Mouse (Mus musculus) layer of hippocampus, adult 9-10 months (tissue): ENCODE data around the gene Zfp37.
A peak's percentile ranks its signal among the peaks of the same experiment; 100 is the strongest.
"Not testable (repeated sequence)": the region's sequence is repeated elsewhere in the genome, so short reads cannot be mapped to it uniquely, and the experiment has no call there.

Experiments used
- DNase-seq: peaks from one replicate; pipeline ENCODE4 v3.0.0; 2022; ENCODE audit warnings: low spot score

Gene Zfp37

DNA sequence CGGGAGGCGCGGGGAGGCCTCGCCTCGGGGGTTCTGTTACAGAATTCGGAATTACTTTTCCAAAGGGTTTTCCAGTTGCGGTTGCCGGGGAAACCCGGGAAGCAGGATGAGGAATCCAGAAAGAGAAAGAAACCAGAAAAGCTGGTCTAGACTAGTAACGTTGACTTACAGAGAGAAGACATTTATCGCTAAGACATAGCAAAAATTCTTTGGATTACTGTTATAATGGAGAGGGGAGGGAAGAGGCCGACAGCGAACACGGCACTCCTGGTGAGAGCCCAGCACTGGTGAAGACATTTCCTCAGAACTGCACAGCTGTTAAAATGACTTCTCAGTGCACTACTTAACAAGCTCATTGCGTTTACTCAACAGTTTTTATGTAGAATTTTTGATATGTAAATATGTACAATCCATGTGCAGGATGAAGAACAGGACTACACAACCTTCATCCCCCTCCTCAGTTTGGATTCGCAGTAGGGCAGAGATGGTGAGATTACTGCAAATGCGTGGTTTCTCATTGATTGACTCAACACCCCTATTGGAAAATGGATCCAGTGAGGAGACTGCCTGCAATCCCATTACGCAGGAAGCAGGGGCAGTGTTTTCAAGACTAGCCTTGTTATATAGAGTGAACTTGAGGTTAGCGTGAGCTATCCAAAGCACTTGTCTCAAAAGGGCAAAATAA, 22.0 kb downstream of the Zfp37 start:
- peak; percentile 32 for DNase-seq

DNA sequence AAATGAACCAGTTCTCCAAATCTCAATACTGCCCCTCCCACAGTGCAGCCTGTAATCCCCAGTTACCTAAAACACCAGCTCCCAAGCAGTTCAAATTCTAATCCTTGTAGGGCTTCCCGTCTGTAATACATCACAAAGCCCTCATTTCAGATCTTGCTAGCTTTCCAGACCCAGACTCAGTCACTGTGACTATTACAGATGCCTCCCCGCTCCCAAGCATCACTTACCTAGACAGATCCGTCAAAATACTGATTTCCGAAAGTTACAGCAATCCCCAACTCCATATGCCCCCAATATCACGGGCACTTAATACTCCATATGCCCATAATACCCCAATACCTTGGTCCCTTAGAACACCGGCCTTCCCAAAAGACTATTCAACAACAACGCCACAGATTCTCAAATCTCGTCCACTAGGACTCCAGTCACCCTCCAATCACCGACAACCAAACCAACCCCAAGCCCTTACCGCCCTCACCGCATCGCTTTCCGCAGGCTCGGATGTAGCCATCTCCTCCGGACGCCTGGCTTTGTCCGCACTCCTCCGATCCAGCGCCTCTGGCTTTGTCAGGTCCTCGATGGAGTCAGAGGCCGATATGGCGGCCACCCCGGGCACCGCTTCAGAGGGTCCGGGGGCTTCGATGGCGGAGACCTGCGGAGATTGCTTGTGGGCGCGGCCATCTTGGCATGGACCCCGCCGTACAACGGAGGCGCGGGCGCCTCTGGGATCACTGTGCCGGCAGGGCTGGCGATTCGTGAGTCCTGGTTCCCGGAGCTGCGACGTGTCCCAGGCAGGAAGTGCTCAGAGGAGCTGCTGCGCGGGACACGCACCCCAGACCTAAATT, 22.8 kb downstream of the Zfp37 start:
- peak; percentile 68 for DNase-seq

DNA sequence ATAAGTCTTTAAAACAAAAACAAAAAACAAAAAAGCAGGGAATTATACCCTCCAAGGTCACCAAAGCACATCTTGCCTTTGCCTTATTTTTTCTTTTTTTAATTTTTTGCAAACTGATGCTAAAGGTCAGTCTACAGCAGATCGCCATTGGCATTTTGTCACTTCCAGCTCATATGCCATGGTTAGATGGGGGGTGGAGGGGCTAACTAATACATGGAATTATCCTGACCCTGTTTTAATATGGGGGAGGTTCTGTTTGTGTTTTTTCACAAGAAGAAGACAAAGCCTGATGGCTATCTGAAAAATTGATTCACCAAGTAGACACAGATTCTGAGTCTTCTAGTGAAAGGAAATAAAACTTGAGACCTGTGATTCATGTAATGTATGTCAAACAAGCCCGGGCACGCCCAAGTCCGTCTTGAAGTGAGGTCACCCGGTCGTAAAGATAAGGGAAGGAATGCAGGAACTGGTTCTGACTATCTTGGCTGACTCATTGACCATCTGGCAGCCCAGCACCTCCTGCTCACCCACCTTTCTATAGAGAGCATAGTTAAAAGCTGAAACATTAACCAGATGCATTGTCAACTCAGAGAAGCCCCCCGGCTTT, 30.8 kb downstream of the Zfp37 start:
- no peak for DNase-seq

DNA sequence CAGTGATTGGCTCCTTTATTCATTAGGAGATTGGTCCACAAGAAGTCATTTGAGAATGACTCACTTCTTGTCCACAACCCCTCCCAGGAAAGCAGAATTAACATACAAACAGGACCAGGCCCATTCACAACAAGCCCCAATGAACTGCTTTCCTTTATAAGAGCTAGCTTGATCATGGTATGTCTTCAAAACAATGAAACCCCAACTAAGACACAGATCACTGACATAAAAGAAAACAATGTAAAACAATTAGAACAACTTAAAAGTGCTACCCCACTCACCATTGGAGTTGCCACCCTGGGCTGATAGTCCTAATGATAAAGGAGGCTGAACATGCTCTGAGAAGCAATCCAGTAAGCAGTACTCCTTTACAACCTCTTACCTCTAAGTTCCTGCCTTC, 42.1 kb downstream of the Zfp37 start:
- DNase-seq: no peak

DNA sequence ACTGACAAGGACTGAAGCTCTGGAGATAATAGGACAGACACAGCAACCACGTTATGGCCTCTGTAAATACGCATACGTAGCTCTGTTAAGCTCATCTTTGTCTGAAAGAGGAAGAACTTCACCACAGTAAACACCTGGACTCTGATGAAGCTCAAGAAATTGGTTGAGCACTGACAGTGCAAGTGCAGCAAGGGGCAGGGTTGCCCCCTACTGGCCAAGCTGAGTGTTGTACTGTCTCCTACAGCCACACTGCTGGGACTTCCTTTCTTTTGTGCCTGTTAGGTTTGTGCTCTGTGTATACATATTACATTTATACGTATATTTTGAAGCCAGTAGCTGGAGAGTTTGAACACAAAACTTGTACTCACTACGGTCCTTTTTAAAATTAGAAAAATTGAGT, 53.6 kb downstream of the Zfp37 start:
- DNase-seq: no peak

DNA sequence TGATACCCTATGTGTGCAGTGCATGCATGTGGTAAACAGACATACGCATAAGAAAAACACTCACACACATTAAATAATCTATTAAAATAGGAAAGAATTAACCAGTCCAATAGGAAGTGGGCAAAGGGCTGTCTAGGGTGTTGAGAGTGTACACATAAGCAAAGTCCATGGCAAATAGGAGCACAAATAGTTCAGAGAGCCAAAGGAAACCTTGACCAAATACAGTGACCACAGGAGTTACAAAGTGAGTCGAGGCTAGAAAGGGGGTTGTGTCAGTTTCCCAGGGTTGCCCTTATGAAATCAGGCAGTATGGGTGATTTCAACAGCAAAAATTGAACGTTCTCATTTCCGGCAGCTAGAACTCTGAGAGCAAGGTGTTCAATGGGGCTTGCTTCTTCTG, 56.4 kb downstream of the Zfp37 start:
- no peak for DNase-seq

DNA sequence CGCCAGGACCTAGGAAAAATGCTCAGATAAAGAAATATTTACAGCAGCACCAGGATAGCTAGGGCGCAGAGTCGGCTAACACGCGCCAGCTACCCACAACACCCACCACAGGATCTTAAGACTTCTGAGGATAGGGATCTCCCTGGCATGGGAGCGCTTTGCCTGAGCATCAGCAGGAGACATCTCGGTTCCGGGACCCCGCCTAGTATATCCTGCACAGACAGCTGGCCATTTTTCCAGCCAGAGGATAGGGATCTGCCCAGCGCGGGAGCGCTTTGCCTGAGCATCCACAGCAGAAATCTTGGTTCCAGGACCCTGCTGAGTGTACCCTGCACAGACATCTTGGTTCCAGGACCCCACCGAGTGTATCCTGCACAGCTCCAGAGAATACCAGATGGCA, 63.2 kb downstream of the Zfp37 start:
- not testable (repeated sequence) for DNase-seq

DNA sequence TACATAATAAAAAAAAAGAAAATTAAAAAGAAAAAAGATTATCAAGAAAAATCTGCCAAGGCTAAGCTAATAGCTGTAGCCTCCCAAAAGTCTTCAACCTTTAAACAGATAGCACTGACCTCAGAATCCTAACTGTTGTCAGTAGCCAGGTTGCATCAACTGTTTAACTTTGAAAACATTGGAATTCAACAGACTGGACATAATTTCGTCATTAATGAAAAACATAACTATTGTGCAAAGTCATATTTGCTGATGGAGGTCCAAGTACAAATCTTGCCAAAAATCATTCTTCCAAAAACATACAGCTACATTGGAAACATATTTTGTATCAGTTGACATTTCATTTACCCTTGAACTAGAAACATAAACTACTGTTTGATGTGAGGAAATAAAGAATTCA, 72.4 kb downstream of the Zfp37 start:
- DNase-seq: no peak

DNA sequence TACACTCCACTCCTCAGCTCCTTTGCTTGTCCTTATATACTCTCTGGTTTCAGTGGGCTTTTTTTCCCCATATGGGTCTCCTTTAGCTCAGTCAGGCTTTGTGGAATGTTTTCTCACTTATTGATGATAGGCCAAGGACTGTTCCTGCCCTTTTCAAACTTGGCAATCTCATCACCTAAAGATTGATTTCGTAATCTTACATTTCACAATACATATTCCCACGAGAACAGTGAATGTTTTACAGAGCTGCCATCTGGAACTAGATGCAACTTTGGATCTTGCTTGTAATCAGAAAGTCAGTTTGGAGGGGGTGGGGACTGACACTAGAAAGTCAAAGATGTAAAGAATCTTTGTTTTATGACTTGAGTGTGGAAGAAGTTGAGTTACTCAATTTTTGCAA, 80.0 kb downstream of the Zfp37 start, which contains the start of gene Mup21:
TSS of gene Mup21 (minus strand) at position 53 of the 400 bp plus-strand sequence.
- no peak for DNase-seq
